Mouse (Mus musculus) kidney, embryonic 14.5 days (tissue): ENCODE measurements around the gene Ica1. TPM values are rescaled to one million over a fixed set of nuclear protein-coding genes. Genes with fewer than 3 reads are reported as not detected.

ENCODE experiments used
- ATAC-seq: fragments of 200-750 bp; cut with Nextera tagmentation; 2 replicates; pipeline ENCODE4 v1.8.0; 2017; ENCODE audit warnings: moderate number of reproducible peaks, mild to moderate bottlenecking, moderate TSS enrichment, moderate library complexity; ENCODE audit not compliant: low FRiP score, low TSS enrichment
- H3K27ac ChIP-seq: fragments of 300-500 bp; sonication (generic); 2 replicates; pipeline ENCODE4 v1.5.1; 2014; ENCODE audit warnings: low read depth, mild to moderate bottlenecking, low read length, moderate library complexity, mixed read lengths
- H3K27me3 ChIP-seq: fragments of 300-500 bp; sonication (generic); 2 replicates; pipeline ENCODE4 v1.6.1; 2014; ENCODE audit warnings: mild to moderate bottlenecking, low read length; ENCODE audit not compliant: control insufficient read depth, insufficient read depth
- H3K36me3 ChIP-seq: fragments of 300-500 bp; sonication (generic); 2 replicates; pipeline ENCODE4 v1.6.1; 2014; ENCODE audit warnings: low read length, mixed read lengths; ENCODE audit not compliant: control insufficient read depth, insufficient read depth
- H3K4me1 ChIP-seq: fragments of 300-500 bp; sonication (generic); 2 replicates; pipeline ENCODE4 v1.6.1; 2014; ENCODE audit warnings: low read length, mixed read lengths; ENCODE audit not compliant: control insufficient read depth, insufficient read depth
- H3K4me2 ChIP-seq: fragments of 300-500 bp; sonication (generic); replicated peaks from 2 replicates; pipeline ENCODE4 v1.6.1; 2014; ENCODE audit warnings: low read depth, mild to moderate bottlenecking, low read length
- H3K4me3 ChIP-seq: fragments of 300-500 bp; sonication (generic); 2 replicates; pipeline ENCODE4 v1.5.1; 2014; ENCODE audit warnings: mild to moderate bottlenecking, low read length
- H3K9ac ChIP-seq: fragments of 300-500 bp; sonication (generic); 2 replicates; pipeline ENCODE4 v1.6.1; 2014; ENCODE audit warnings: low read depth, mild to moderate bottlenecking, low read length, moderate library complexity
- H3K9me3 ChIP-seq: fragments of 300-500 bp; sonication (generic); 2 replicates; pipeline ENCODE4 v1.6.1; 2016; ENCODE audit warnings: low read length; ENCODE audit not compliant: control insufficient read depth
- WGBS: fragments of 180-500 bp; shearing (Covaris S2); extraction: QIAGEN DNeasy Blood & Tissue Kit; methylation state at CpG from one replicate; pipeline ENCODE4 v1.1.7; 2014; 5-methylcytosine and 5-hydroxymethylcytosine counted together
- polyA plus RNA-seq: library from polyadenylated mRNA; unstranded; fragments of >200 nt; fragmentation: Nextera tagmentation; extraction: Ambion mirVana; gene quantifications from 2 replicates; pipeline ENCODE4 v1.2.1, GENCODE M21; 2014

The Ica1 gene
- polyA plus RNA-seq, 1 experiment from 2014 or later: 30.0 TPM

DNA sequence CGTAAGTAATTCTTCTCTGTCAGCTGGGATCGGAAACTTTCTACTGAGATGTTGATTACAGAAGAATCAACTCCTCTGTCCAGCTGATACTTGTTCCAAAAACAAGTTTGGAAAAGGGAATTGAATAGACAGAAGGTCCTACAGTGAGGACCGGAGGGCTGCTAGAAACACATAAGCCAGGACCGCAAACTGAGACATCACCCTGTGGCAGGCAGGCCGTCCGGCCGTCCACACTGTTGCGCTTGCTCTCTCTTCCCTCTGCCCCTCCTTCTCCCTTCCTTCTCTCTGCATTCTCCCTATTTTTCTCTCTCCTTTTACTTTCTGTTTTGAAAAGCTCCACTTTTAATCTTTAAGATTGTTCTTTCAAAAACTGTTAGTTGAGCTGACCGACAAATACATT is 186.6 kb downstream of the Ica1 start:
- Histone ChIP-seq H3K27ac (no peak overlapping the region), H3K4me1 (no peaks in the 10 kb centered on the region), H3K4me2 (no peak overlapping the region), H3K36me3 (no peaks in the 10 kb centered on the region; the same call in 1 of the 2 replicates), H3K27me3 (no peaks in the 10 kb centered on the region), H3K4me3 (no peak overlapping the region), H3K9me3 (no peaks in the 10 kb centered on the region), H3K9ac (no peak overlapping the region)
- ATAC-seq: no peak
- WGBS: 80% methylated on average over 9 of the region's 9 CpGs

DNA sequence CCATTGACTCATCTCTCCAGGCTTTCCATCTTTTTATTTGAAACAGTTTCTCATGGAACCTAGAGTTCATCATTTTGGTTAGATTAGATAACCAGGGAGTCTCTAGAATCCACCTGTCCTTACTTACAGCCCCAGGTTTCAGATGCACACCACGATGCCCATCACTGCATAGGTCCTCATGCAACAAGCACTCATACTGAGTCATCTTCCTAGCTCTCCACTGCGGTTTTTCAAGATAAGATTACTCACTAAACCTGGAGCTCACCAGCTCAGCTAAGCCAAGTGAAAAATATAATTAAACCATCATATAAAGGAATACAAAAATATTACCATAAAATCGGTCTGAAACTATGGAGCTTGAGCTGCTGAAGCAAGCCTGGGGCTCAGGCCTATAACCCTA is 194.4 kb downstream of the Ica1 start:
- no peaks in the 10 kb centered on the region for H3K9me3 ChIP-seq
- no peaks in the 10 kb centered on the region for H3K36me3 ChIP-seq
- 89% methylated on average over 3 of the region's 3 CpGs for WGBS
- ATAC-seq: no peak
- H3K27me3 ChIP-seq: no peaks in the 10 kb centered on the region
- H3K4me3 ChIP-seq: no peak overlapping the region
- H3K4me2 ChIP-seq: no peak overlapping the region
- no peak overlapping the region for H3K27ac ChIP-seq
- no peak overlapping the region for H3K9ac ChIP-seq
- no peaks in the 10 kb centered on the region for H3K4me1 ChIP-seq

DNA sequence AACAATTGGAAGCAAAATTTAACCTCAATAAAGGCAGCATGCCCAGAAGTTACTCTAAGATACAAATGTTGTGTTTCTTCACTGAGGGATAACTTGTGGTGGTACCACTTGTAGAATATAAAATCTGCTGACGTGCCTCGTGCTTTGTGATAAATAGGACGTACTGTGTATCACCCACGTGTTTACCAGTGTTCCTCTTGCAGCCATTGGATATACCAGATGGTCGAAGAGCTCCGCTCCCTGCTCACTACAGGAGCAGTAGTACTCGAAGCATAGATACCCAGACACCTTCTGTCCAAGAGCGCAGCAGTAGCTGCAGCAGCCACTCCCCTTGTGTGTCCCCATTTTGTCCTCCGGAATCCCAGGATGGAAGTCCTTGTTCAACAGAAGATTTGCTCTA is 195.9 kb downstream of the Ica1 start:
- H3K27ac ChIP-seq: no peak overlapping the region
- no peaks in the 10 kb centered on the region for H3K27me3 ChIP-seq
- ATAC-seq: no peak
- H3K4me1 ChIP-seq: no peaks in the 10 kb centered on the region
- no peak overlapping the region for H3K9ac ChIP-seq
- H3K36me3 ChIP-seq: no peaks in the 10 kb centered on the region
- H3K9me3 ChIP-seq: no peaks in the 10 kb centered on the region
- H3K4me2 ChIP-seq: no peak overlapping the region
- 90% methylated on average over 9 of the region's 9 CpGs for WGBS
- H3K4me3 ChIP-seq: no peak overlapping the region

Other genes starting within 250 kb of the Ica1 start
- gene Nxph1, start 169.9 kb upstream of the Ica1 start, polyA plus RNA-seq: 0.11 and 0.14 TPM in 2 replicates